Mouse (Mus musculus): Measurements from ENCODE around the gene Rnf135. TPM values are rescaled to one million over a fixed set of nuclear protein-coding genes. Genes with fewer than 3 reads are reported as not detected.

Gene Rnf135
- total and polyA plus RNA-seq, 3 experiments: 5.2 to 8.0 TPM; not detected in 1

DNA sequence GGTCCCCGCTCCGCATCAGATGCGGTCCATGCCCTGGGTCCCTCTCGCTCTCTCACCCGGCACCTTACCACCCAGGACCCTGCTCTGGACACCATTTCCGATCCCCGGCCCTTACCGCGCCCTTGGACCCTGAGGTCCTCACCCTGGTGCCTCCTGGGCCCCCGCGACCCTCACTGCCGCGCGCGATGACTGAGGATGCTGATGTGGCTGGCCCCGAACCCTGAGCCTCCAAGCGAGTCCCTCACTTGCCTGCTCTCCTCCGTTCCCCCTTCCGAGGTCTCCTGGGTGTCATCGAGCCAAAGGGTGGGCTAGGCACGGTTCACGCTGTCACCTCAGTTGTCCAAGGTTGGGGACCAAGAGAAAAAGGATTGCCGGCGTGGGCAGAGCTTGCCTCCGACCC, 29.1 kb upstream of the Rnf135 start:
- Histone ChIP-seq H3K79me2 (ENCODE audit: control insufficient read depth, insufficient read depth, low read length, poor library complexity) (no peaks in the 10 kb centered on the region), H3K4me1 (ENCODE audit: control insufficient read depth in 1 of 2, insufficient read depth in 2 of 2, low read length in 2 of 2) (no peaks in the 10 kb centered on the region), H3K27me3 (ENCODE audit: control insufficient read depth in 1 of 2, insufficient read depth in 2 of 2, low read length in 2 of 2) (peaks cover 2 to 4% of the 10 kb centered on the region in 2 experiments; a peak in 2 of 4 replicates), H3K4me3 (ENCODE audit: control insufficient read depth in 1 of 2, insufficient read depth in 1 of 2, low read depth in 2 of 2, low read length in 2 of 2) (no peak overlapping the region), H3K9me3 (replicated peaks; ENCODE audit: insufficient read depth, low read length) (no peaks in the 10 kb centered on the region), H3K9ac (ENCODE audit: control insufficient read depth, low read depth, low read length, poor library complexity, severe bottlenecking) (no peak overlapping the region), H3K36me3 (ENCODE audit: control insufficient read depth in 1 of 2, insufficient read depth in 2 of 2, low read length in 2 of 2) (no peaks in the 10 kb centered on the region), H3K27ac (ENCODE audit: control insufficient read depth, low read depth, low read length) (no peak overlapping the region)
- TF ChIP-seq TBP (IDR thresholded peaks at IDR 0.05; ENCODE audit: low read depth, low read length) (no peak), JUND (IDR thresholded peaks at IDR 0.05; ENCODE audit: low read depth, low read length) (no peak), MYB (IDR thresholded peaks at IDR 0.05; ENCODE audit: low read depth, low read length) (no peak), RCOR1 (IDR thresholded peaks at IDR 0.05; ENCODE audit: low read depth, low read length) (no peak), ZMIZ1 (IDR thresholded peaks at IDR 0.05; ENCODE audit: low read depth, low read length) (no peak), MAX (IDR thresholded peaks at IDR 0.05; ENCODE audit: low read length) (no peak), HCFC1 (IDR thresholded peaks at IDR 0.05; ENCODE audit: low read depth, low read length) (no peak), KAT2A (conservative IDR thresholded peaks at IDR 0.05; ENCODE audit: low read depth, low read length) (no peak), USF2 (IDR thresholded peaks at IDR 0.05; ENCODE audit: borderline replicate concordance in 1 of 2, insufficient read depth in 1 of 2, low read depth in 1 of 2, low read length in 2 of 2) (no peak), EP300 (IDR thresholded peaks at IDR 0.05; ENCODE audit: low read depth in 1 of 2, low read length in 2 of 2) (no peak), MAZ (IDR thresholded peaks at IDR 0.05; ENCODE audit: low read depth, low read length) (no peak), MYC (IDR thresholded peaks at IDR 0.05; ENCODE audit: low read depth, low read length) (no peak)
- DNase-seq (ENCODE audit: low read depth, low spot score): no peak

DNA sequence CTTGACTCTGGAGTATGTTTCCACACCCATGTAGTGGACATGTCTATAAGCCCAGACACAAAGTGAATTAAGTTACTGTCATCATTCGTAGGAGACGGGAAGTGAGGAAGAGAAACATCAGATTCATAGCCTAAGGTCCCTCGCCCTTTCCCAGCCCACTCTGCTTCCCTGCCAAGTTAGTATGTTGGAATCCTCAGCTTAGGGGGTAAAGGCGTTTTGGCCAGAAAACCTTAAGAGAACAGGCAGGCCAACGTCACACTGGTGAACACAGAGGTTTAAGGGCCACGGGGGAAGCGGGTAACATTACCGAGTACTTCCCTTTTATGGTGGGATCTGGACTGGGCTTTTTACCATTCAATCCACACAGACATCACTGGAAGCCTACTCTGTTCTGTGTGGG, 28.1 kb upstream of the Rnf135 start:
- H3K27ac ChIP-seq (ENCODE audit: control insufficient read depth, low read depth, low read length): no peak overlapping the region
- no peaks in the 10 kb centered on the region for H3K36me3 ChIP-seq (ENCODE audit: control insufficient read depth in 1 of 2, insufficient read depth in 2 of 2, low read length in 2 of 2)
- peaks cover 2 to 4% of the 10 kb centered on the region in 2 experiments; a peak in 2 of 4 replicates for H3K27me3 ChIP-seq (ENCODE audit: control insufficient read depth in 1 of 2, insufficient read depth in 2 of 2, low read length in 2 of 2)
- H3K9ac ChIP-seq (ENCODE audit: control insufficient read depth, low read depth, low read length, poor library complexity, severe bottlenecking): no peak overlapping the region
- no peaks in the 10 kb centered on the region for H3K79me2 ChIP-seq (ENCODE audit: control insufficient read depth, insufficient read depth, low read length, poor library complexity)
- TF ChIP-seq ETS1 (IDR thresholded peaks at IDR 0.05; ENCODE audit: low read depth, low read length): no peak
- no peak for TF ChIP-seq MAFK (IDR thresholded peaks at IDR 0.05; ENCODE audit: borderline replicate concordance, low read depth, low read length)
- no peak for TF ChIP-seq RAD21 (IDR thresholded peaks at IDR 0.05; ENCODE audit: low read depth, low read length)
- no peak for TF ChIP-seq CHD2 (IDR thresholded peaks at IDR 0.05; ENCODE audit: low read length)
- TF ChIP-seq USF2 (IDR thresholded peaks at IDR 0.05; ENCODE audit: borderline replicate concordance in 1 of 2, insufficient read depth in 1 of 2, low read depth in 1 of 2, low read length in 2 of 2): no peak
- TF ChIP-seq KAT2A (conservative IDR thresholded peaks at IDR 0.05; ENCODE audit: low read depth, low read length): no peak
- TF ChIP-seq POLR2AphosphoS2 (IDR thresholded peaks at IDR 0.05; ENCODE audit: low read length): no peak
- TF ChIP-seq MAX (IDR thresholded peaks at IDR 0.05; ENCODE audit: low read length): no peak
- no peak for TF ChIP-seq UBTF (IDR thresholded peaks at IDR 0.05; ENCODE audit: borderline replicate concordance, insufficient read depth, low read depth, low read length)
- no peak for TF ChIP-seq MYB (IDR thresholded peaks at IDR 0.05; ENCODE audit: low read depth, low read length)
- TF ChIP-seq BHLHE40 (IDR thresholded peaks at IDR 0.05; ENCODE audit: borderline replicate concordance, low read depth, low read length): no peak
- no peak for TF ChIP-seq CHD1 (IDR thresholded peaks at IDR 0.05; ENCODE audit: low read depth, low read length)
- no peak for TF ChIP-seq POLR2A (IDR thresholded peaks at IDR 0.05; ENCODE audit: control insufficient read depth in 1 of 2, insufficient read depth in 1 of 2, low read depth in 1 of 2, low read length in 2 of 2, poor library complexity in 1 of 2)
- no peak for TF ChIP-seq MYC (IDR thresholded peaks at IDR 0.05; ENCODE audit: low read depth, low read length)
- TF ChIP-seq SMC3 (IDR thresholded peaks at IDR 0.05; ENCODE audit: low read depth, low read length): no peak
- no peak for TF ChIP-seq MXI1 (IDR thresholded peaks at IDR 0.05; ENCODE audit: low read depth, low read length)
- no peak for TF ChIP-seq MAZ (IDR thresholded peaks at IDR 0.05; ENCODE audit: low read depth, low read length)
- no peak for TF ChIP-seq ELF1 (IDR thresholded peaks at IDR 0.05; ENCODE audit: low read depth, low read length)
- no peak for TF ChIP-seq GATA1 (IDR thresholded peaks at IDR 0.05; ENCODE audit: low read depth, low read length)
- TF ChIP-seq SIN3A (IDR thresholded peaks at IDR 0.05; ENCODE audit: low read length): no peak
- DNase-seq (ENCODE audit: low read depth, low spot score): no peak
- H3K4me1 ChIP-seq (ENCODE audit: control insufficient read depth in 1 of 2, insufficient read depth in 2 of 2, low read length in 2 of 2): no peaks in the 10 kb centered on the region
- no peaks in the 10 kb centered on the region for H3K9me3 ChIP-seq (replicated peaks; ENCODE audit: insufficient read depth, low read length)
- H3K4me3 ChIP-seq (ENCODE audit: control insufficient read depth in 1 of 2, insufficient read depth in 1 of 2, low read depth in 2 of 2, low read length in 2 of 2): no peak overlapping the region
